Mouse (Mus musculus) lung, embryonic 14.5 days (tissue): ENCODE data around the gene Thbs3. TPM values are rescaled to one million over a fixed set of nuclear protein-coding genes. Genes with fewer than 3 reads are reported as not detected.

ENCODE experiments used
- ATAC-seq: fragments of 200-750 bp; cut with Nextera tagmentation; 2 replicates; pipeline ENCODE4 v1.8.0; 2017; ENCODE audit warnings: mild to moderate bottlenecking, moderate TSS enrichment, moderate library complexity; ENCODE audit not compliant: insufficient read depth
- DNase-seq: peaks from one replicate; pipeline ENCODE4 v3.0.0-alpha.2; 2015
- H3K27ac ChIP-seq: fragments of 300-500 bp; sonication (generic); 2 replicates; pipeline ENCODE4 v1.5.1; 2014; ENCODE audit warnings: low read depth, mild to moderate bottlenecking, moderate library complexity
- H3K27me3 ChIP-seq: fragments of 300-500 bp; sonication (generic); 2 replicates; pipeline ENCODE4 v1.6.1; 2014; ENCODE audit warnings: low read length, control low read depth; ENCODE audit not compliant: insufficient read depth
- H3K36me3 ChIP-seq: fragments of 300-500 bp; sonication (generic); 2 replicates; pipeline ENCODE4 v1.6.1; 2014; ENCODE audit warnings: control low read depth; ENCODE audit not compliant: insufficient read depth
- H3K4me1 ChIP-seq: fragments of 300-500 bp; sonication (generic); 2 replicates; pipeline ENCODE4 v1.6.1; 2014; ENCODE audit warnings: antibody characterized with exemption, control low read depth; ENCODE audit not compliant: insufficient read depth
- H3K4me2 ChIP-seq: fragments of 300-500 bp; sonication (generic); 2 replicates; pipeline ENCODE4 v1.6.1; 2014; ENCODE audit warnings: mild to moderate bottlenecking
- H3K4me3 ChIP-seq: fragments of 300-500 bp; sonication (generic); 2 replicates; pipeline ENCODE4 v1.5.1; 2014; ENCODE audit warnings: low read depth, low read length
- H3K9ac ChIP-seq: fragments of 300-500 bp; sonication (generic); 2 replicates; pipeline ENCODE4 v1.6.1; 2014
- H3K9me3 ChIP-seq: fragments of 300-500 bp; sonication (generic); 2 replicates; pipeline ENCODE4 v1.6.1; 2016; ENCODE audit warnings: low read depth, low read length, control low read depth
- CTCF ChIP-seq: IDR thresholded peaks from 2 replicates; pipeline ENCODE4 v1.5.1; 2016; ENCODE audit warnings: antibody characterized with exemption, low read depth
- WGBS: fragments of 180-500 bp; shearing (Covaris S2); extraction: QIAGEN DNeasy Blood & Tissue Kit; methylation state at CpG from one replicate; pipeline ENCODE4 v1.1.7; 2014; 5-methylcytosine and 5-hydroxymethylcytosine counted together
- polyA plus RNA-seq: library from polyadenylated mRNA; unstranded; fragments of >200 nt; fragmentation: Nextera tagmentation; extraction: Ambion mirVana; gene quantifications from 2 replicates; pipeline ENCODE4 v1.2.1, GENCODE M21; 2014

Thbs3 gene
- polyA plus RNA-seq, 1 experiment from 2014 or later: 39.9 TPM

- Histone ChIP-seq H3K27ac (peak within 1 kb of the TSS; percentile 81), H3K4me2 (peak within 1 kb of the TSS; percentile 86), H3K27me3 (no peaks in the 10 kb centered on the region), H3K36me3 (peaks cover 7% of the 10 kb centered on the region; the same call in 1 of the 2 replicates), H3K4me3 (peak within 1 kb of the TSS; percentile 45), H3K9me3 (no peaks in the 10 kb centered on the region), H3K4me1 (peaks cover 15% of the 10 kb centered on the region; the same call in 1 of the 2 replicates), H3K9ac (peak within 1 kb of the TSS; percentile 48)
- WGBS: 3% methylated on average over 21 of the region's 21 CpGs
- no peak for DNase-seq
- ATAC-seq: peak; percentile 18; the same call in 1 of the 2 replicates
- no peak for TF ChIP-seq CTCF
Measured at GRCm38 (mm10) chr3:89226900-89227299, 11.9 kb downstream of the Thbs3 start, which contains the start of gene Mtx1. Gene Mtx1 (minus strand): TSS chr3:89227088.

- 3% methylated on average over 41 of the region's 41 CpGs for WGBS
- H3K36me3 ChIP-seq: peaks cover 7% of the 10 kb centered on the region; the same call in 1 of the 2 replicates
- peak overlapping the region; percentile 45 for H3K4me3 ChIP-seq
- peaks cover 16% of the 10 kb centered on the region; the same call in 1 of the 2 replicates for H3K4me1 ChIP-seq
- peak overlapping the region; percentile 48 for H3K9ac ChIP-seq
- H3K27me3 ChIP-seq: no peaks in the 10 kb centered on the region
- H3K9me3 ChIP-seq: no peaks in the 10 kb centered on the region
- peak; percentile 85 for ATAC-seq
- peak overlapping the region; percentile 86 for H3K4me2 ChIP-seq
- peak overlapping the region; percentile 81 for H3K27ac ChIP-seq
- DNase-seq: peak; percentile 95
- no peak for TF ChIP-seq CTCF
Measured at GRCm38 (mm10) chr3:89227307-89228179, 12.6 kb downstream of the Thbs3 start.

- H3K9ac ChIP-seq: peak overlapping the region; percentile 48
- H3K27ac ChIP-seq: peak overlapping the region; percentile 81
- H3K4me2 ChIP-seq: peak overlapping the region; percentile 86
- H3K27me3 ChIP-seq: no peaks in the 10 kb centered on the region
- peak; percentile 48 for ATAC-seq
- H3K36me3 ChIP-seq: peaks cover 7% of the 10 kb centered on the region; the same call in 1 of the 2 replicates
- WGBS: under 1% methylated on average over 20 of the region's 20 CpGs
- peak; percentile 95 for DNase-seq
- H3K4me3 ChIP-seq: peak overlapping the region; percentile 45
- H3K9me3 ChIP-seq: no peaks in the 10 kb centered on the region
- H3K4me1 ChIP-seq: peaks cover 19% of the 10 kb centered on the region
- TF ChIP-seq CTCF: peak; percentile 97
Measured at GRCm38 (mm10) chr3:89228180-89228549, 13.2 kb downstream of the Thbs3 start.

GRCm38 (mm10) chr3:89228836-89229235, 13.9 kb downstream of the Thbs3 start, which contains the start of gene Muc1:
Gene Muc1 (plus strand): TSS chr3:89229057.
- Histone ChIP-seq H3K4me2 (peak within 1 kb of the TSS; percentile 86), H3K4me1 (peaks cover 25% of the 10 kb centered on the region), H3K9me3 (no peaks in the 10 kb centered on the region), H3K27me3 (no peaks in the 10 kb centered on the region), H3K36me3 (peaks cover 5% of the 10 kb centered on the region; the same call in 1 of the 2 replicates), H3K27ac (peak within 1 kb of the TSS; percentile 81), H3K4me3 (peak within 1 kb of the TSS; percentile 45), H3K9ac (peak within 1 kb of the TSS; percentile 48)
- peak; percentile 23 for DNase-seq
- 17% methylated on average over 10 of the region's 10 CpGs for WGBS
- no peak for TF ChIP-seq CTCF
- ATAC-seq: 0 out of 2 replicates have a peak, but pooled peaks have one; percentile 5

GRCm38 (mm10) chr3:89229276-89229675, 14.3 kb downstream of the Thbs3 start:
- 43% methylated on average over 4 of the region's 4 CpGs for WGBS
- H3K36me3 ChIP-seq: peaks cover 3% of the 10 kb centered on the region; the same call in 1 of the 2 replicates
- ATAC-seq (no peak), DNase-seq (peak; percentile 57)
- no peaks in the 10 kb centered on the region for H3K9me3 ChIP-seq
- peak overlapping the region; percentile 86 for H3K4me2 ChIP-seq
- H3K4me3 ChIP-seq: peak overlapping the region; percentile 14
- no peak overlapping the region for H3K9ac ChIP-seq
- TF ChIP-seq CTCF: no peak
- H3K27me3 ChIP-seq: no peaks in the 10 kb centered on the region
- peak overlapping the region; percentile 81; the same call in 1 of the 2 replicates for H3K27ac ChIP-seq
- peaks cover 26% of the 10 kb centered on the region for H3K4me1 ChIP-seq

GRCm38 (mm10) chr3:89230561-89230960, 15.6 kb downstream of the Thbs3 start:
- ATAC-seq: no peak
- H3K27ac ChIP-seq: no peak overlapping the region
- H3K4me3 ChIP-seq: no peak overlapping the region
- H3K4me2 ChIP-seq: peak overlapping the region; percentile 86; the same call in 1 of the 2 replicates
- no peak for DNase-seq
- H3K27me3 ChIP-seq: no peaks in the 10 kb centered on the region
- H3K36me3 ChIP-seq: 0 out of 2 replicates have a peak, but pooled peaks cover 3% of the 10 kb centered on the region
- H3K9ac ChIP-seq: no peak overlapping the region
- peaks cover 23% of the 10 kb centered on the region for H3K4me1 ChIP-seq
- H3K9me3 ChIP-seq: no peaks in the 10 kb centered on the region
- WGBS: 85% methylated on average over 2 of the region's 2 CpGs
- no peak for TF ChIP-seq CTCF

- ATAC-seq (no peak), DNase-seq (no peak)
- Histone ChIP-seq H3K9me3 (no peaks in the 10 kb centered on the region), H3K36me3 (0 out of 2 replicates have a peak, but pooled peaks cover 3% of the 10 kb centered on the region), H3K4me1 (peaks cover 23% of the 10 kb centered on the region), H3K4me3 (no peak overlapping the region), H3K27me3 (no peaks in the 10 kb centered on the region), H3K27ac (0 out of 2 replicates have a peak overlapping the region, but pooled peaks have one; percentile 46), H3K9ac (no peak overlapping the region), H3K4me2 (peak overlapping the region; percentile 49)
- 45% methylated on average over 7 of the region's 7 CpGs for WGBS
- TF ChIP-seq CTCF: no peak
Measured at GRCm38 (mm10) chr3:89231345-89231744, 16.4 kb downstream of the Thbs3 start.
